Mouse (Mus musculus) CD4-positive naive resting alpha-beta T cell, adult 57 days (primary cell): ENCODE data around the gene Mrps21. TPM values are rescaled to one million over a fixed set of nuclear protein-coding genes. Genes with fewer than 3 reads are reported as not detected.

Source experiments
- total RNA-seq: library from RNA; stranded (reverse); gene quantifications from one replicate; pipeline ENCODE4 v1.2.4, GENCODE M21; 2023

The Mrps21 gene
- 76.7 TPM for total RNA-seq

GRCm38 (mm10) chr3:95871392-95871867 lies at the start of gene Mrps21:
TSS of gene Mrps21 (minus strand) at chr3:95871519.

GRCm38 (mm10) chr3:95904568-95904967 lies 33.2 kb upstream of the Mrps21 start, which contains the start of gene Car14:
TSS of gene Car14 (minus strand) at chr3:95904691.

DNA sequence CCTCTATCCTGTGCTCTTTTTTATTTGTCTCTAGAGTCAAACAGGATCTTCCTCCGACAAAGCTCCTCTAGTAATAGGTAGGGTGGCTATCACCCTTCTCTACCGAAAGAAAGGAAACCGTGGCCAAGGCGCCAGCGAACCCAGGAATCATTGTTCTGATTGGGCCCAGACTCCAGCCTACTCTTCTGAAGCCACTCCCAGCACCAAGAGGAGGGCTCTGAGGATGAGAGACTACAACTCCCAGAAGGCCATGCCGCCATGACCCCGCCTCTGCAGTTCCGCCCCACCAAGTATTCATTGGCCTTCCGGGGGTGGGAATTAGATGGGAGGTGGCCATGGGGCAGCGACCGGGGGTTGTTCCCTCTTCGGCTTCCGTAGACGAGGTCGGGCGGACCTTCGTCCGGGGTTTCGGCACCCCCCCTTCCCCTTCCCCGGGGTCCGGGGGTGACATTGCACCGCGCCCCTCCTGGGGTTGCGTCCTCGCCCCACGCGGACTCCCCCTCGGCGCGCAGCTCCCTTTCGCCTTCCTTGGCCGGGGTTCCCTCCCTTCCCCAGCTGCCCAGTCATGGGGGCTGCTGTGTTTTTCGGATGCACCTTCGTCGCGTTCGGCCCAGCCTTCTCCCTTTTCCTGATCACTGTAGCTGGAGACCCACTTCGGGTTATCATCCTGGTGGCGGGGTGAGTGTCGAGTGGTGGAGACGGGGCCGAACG lies 22.4 kb upstream of the Mrps21 start, which contains the start of gene Aph1a:
Gene Aph1a, plus strand, starts transcription at position 364 of the 711 bp plus-strand sequence.

GRCm38 (mm10) chr3:95891211-95892065 lies 20.1 kb upstream of the Mrps21 start, which contains the start of gene BC028528:
TSS of gene BC028528 (minus strand) at chr3:95892005.

GRCm38 (mm10) chr3:95881979-95882815 lies 10.9 kb upstream of the Mrps21 start, which contains the start of gene Ciart:
TSS of gene Ciart (minus strand) at chr3:95882251.

GRCm38 (mm10) chr3:95855502-95856089 lies 15.7 kb downstream of the Mrps21 start, which contains the start of gene Prpf3:
TSS of gene Prpf3 (minus strand) at chr3:95855885.

DNA sequence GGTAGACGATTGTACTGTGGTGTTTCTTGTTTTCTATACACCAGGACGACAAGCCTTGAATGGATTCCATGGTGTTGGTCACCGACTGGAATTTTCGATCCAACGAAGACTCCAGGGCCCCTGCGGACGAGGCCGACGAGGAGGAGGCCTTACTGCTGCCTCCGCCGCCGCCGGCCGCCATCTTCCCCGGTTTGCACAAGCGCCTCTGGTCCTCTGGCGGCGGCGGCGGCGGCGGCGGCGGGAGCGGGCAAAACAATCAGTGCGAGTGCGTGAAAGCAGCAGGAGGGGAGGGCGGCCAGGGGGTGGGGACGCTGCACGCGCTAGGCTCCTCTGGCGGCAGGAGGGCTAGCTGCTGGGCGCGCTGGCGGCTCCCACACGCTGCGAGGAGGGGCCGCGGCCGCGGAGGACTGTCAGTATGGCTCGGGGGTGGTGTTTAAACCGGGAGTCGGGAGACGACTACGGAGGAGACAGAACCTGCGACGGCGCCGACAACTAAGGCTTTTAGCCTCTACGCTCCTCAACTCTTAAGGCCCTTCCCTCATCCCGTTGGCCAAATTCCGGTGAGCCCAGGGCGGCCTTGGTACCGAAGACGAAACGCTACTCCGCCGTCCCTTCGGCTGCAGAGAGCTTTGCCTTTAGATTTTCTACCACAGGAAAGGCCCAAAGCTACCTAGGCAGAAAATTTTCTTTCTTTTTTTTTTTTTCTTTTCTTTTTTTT lies 52.6 kb downstream of the Mrps21 start, which contains the start of gene Rprd2:
Gene Rprd2, minus strand, starts transcription at position 293 of the 718 bp plus-strand sequence.

Other genes starting within 250 kb of the Mrps21 start
- 123 TPM for gene Ensa, start 246.5 kb downstream of the Mrps21 start, total RNA-seq
- gene Mcl1, start 212.7 kb downstream of the Mrps21 start, total RNA-seq: 357 TPM
- gene Adamtsl4, start 183.6 kb downstream of the Mrps21 start, total RNA-seq: 14.0 TPM
- 170 TPM for gene Ecm1, start 131.9 kb downstream of the Mrps21 start, total RNA-seq
- gene Tars2, start 111.3 kb downstream of the Mrps21 start, total RNA-seq: 127 TPM
- 114 TPM for gene Rprd2, start 52.7 kb downstream of the Mrps21 start, total RNA-seq
- 74.2 TPM for gene Prpf3, start 15.6 kb downstream of the Mrps21 start, total RNA-seq
- 23.9 TPM for gene Ciart, start 10.7 kb upstream of the Mrps21 start, total RNA-seq
- gene BC028528, start 20.5 kb upstream of the Mrps21 start, total RNA-seq: 2.3 TPM
- 47.5 TPM for gene Aph1a, start 22.4 kb upstream of the Mrps21 start, total RNA-seq
- not detected for gene Car14, start 33.2 kb upstream of the Mrps21 start, total RNA-seq
- 98.7 TPM for gene Anp32e, start 57.7 kb upstream of the Mrps21 start, total RNA-seq
- 21.9 TPM for gene Plekho1, start 124.5 kb upstream of the Mrps21 start, total RNA-seq
- 15.1 TPM for gene Vps45, start 186.9 kb upstream of the Mrps21 start, total RNA-seq
- 20.8 TPM for gene Otud7b, start 233.0 kb upstream of the Mrps21 start, total RNA-seq